Mouse (Mus musculus): ENCODE measurements around the gene Sft2d1. TPM values are rescaled to one million over a fixed set of nuclear protein-coding genes. Genes with fewer than 3 reads are reported as not detected.

Gene Sft2d1
- polyA plus RNA-seq, 1 experiment from 2014 or later = 165 TPM

DNA sequence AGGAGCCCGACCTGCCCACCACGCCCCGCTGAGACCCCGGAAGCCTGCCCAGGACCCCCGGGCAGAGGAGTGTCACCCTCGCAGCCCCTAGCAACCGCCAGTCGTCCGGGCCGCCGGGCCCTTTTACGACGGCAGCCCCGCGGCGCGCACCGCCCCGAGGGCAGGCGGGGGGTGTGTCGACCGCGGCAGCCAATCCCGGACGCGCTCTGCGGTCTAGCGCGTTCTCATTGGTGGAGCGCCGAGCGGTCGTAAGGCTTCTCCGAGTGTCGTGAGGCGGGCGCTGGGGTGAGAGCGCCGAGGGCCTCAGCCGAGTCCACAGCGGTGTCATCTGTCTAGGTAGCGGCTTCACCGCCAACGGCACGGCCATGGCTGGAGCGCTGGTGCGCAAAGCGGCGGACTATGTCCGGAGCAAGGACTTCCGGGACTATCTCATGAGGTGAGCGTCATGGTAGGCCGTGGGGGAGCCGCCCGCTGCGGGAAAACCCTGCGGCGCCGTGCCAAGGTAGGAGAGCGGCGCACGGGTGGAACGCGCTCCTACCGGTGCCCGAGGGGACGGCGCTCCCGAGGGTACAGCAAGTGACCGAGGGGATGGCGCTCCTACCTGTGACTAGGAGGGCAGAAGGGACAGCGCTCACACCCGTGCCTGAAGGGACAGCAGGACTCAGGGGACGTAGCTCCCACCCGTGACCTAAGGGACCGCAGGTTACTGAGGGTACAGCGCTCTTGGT, 27.2 kb upstream of the Sft2d1 start:
- ATAC-seq = peak; percentile 99
- under 1% methylated on average over 77 of the region's 77 CpGs for WGBS

DNA sequence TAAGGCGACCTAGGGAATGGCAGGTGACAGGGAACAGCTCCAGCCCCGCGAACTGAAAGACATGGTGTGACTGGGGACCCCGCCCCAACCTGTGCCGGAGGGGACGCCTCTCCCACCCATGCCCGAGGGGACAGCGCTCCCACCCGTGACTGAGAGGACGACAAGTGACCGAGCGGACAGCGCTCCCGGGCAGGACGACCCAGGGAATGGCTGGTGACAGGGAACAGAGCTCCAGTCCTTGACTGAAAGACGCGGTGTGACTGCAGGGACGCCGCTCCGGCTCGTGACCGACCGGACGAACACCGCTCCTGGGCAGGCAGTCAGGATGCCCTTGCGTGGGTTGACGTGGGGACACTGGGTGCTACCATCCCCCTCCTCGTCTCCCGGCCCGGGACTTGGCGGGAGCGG, 26.6 kb upstream of the Sft2d1 start:
- peak overlapping the region; percentile 90 for H3K4me3 ChIP-seq (replicated peaks; ENCODE audit: low read length)
- peaks cover 21% of the 10 kb centered on the region for H3K4me1 ChIP-seq (replicated peaks; ENCODE audit: control insufficient read depth, insufficient read depth, low read length)
- H3K27ac ChIP-seq (ENCODE audit: low read length) = no peak overlapping the region
- H3K4me2 ChIP-seq (ENCODE audit: low read length) = peak overlapping the region; percentile 98
- no peaks in the 10 kb centered on the region for H3K27me3 ChIP-seq (replicated peaks; ENCODE audit: control insufficient read depth, insufficient read depth, low read length)
- H3K9ac ChIP-seq (replicated peaks; ENCODE audit: low read depth, low read length) = peak overlapping the region; percentile 88
- no peaks in the 10 kb centered on the region for H3K9me3 ChIP-seq (ENCODE audit: control insufficient read depth, low read length)
- 0 out of 2 replicates have a peak, but pooled peaks have one; percentile 1 for ATAC-seq
- H3K36me3 ChIP-seq (ENCODE audit: control insufficient read depth, insufficient read depth) = no peaks in the 10 kb centered on the region
- WGBS = 0% methylated on average over 32 of the region's 32 CpGs

More for the DNA sequence above, 27.2 kb upstream of the Sft2d1 start:
- no peaks in the 10 kb centered on the region for H3K9me3 ChIP-seq (ENCODE audit: control insufficient read depth, low read length)
- H3K36me3 ChIP-seq (ENCODE audit: control insufficient read depth, insufficient read depth) = no peaks in the 10 kb centered on the region
- peaks cover 21% of the 10 kb centered on the region for H3K4me1 ChIP-seq (replicated peaks; ENCODE audit: control insufficient read depth, insufficient read depth, low read length)
- peak overlapping the region; percentile 94 for H3K27ac ChIP-seq (ENCODE audit: low read length)
- H3K9ac ChIP-seq (replicated peaks; ENCODE audit: low read depth, low read length) = peak overlapping the region; percentile 88
- H3K4me2 ChIP-seq (ENCODE audit: low read length) = peak overlapping the region; percentile 98
- no peaks in the 10 kb centered on the region for H3K27me3 ChIP-seq (replicated peaks; ENCODE audit: control insufficient read depth, insufficient read depth, low read length)
- H3K4me3 ChIP-seq (replicated peaks; ENCODE audit: low read length) = peak overlapping the region; percentile 90

GRCm38 (mm10) chr17:8285056-8285455, 25.8 kb upstream of the Sft2d1 start:
- H3K4me1 ChIP-seq (replicated peaks; ENCODE audit: control insufficient read depth, insufficient read depth, low read length) = peaks cover 21% of the 10 kb centered on the region
- peaks cover 5% of the 10 kb centered on the region; the same call in 1 of the 2 replicates for H3K36me3 ChIP-seq (ENCODE audit: control insufficient read depth, insufficient read depth)
- no peak overlapping the region for H3K9ac ChIP-seq (replicated peaks; ENCODE audit: low read depth, low read length)
- ATAC-seq = no peak
- peak overlapping the region; percentile 90 for H3K4me3 ChIP-seq (replicated peaks; ENCODE audit: low read length)
- peak overlapping the region; percentile 98 for H3K4me2 ChIP-seq (ENCODE audit: low read length)
- H3K27ac ChIP-seq (ENCODE audit: low read length) = no peak overlapping the region
- no peaks in the 10 kb centered on the region for H3K9me3 ChIP-seq (ENCODE audit: control insufficient read depth, low read length)
- H3K27me3 ChIP-seq (replicated peaks; ENCODE audit: control insufficient read depth, insufficient read depth, low read length) = no peaks in the 10 kb centered on the region
- 40% methylated on average over 8 of the region's 8 CpGs for WGBS

DNA sequence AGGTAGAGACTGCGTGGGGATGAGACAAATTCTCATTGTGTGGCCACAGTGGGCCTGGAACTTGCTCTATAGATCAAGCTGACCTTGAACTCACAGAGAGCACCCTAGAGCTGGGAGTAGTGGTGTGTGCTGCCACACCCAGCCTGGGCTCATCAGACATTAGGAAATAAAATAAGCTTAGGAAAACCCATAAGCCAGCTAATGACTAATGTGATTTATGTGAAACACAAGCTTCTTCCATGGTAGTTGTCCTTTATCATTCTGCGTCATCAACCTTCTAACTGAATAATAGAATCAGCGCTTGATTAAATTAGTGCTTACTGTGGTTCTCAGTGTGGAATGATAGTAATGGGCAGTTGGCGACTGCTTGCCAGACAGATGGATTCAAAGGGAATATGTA, 23.9 kb upstream of the Sft2d1 start:
- Histone ChIP-seq H3K9ac (replicated peaks; ENCODE audit: low read depth, low read length) (no peak overlapping the region), H3K9me3 (ENCODE audit: control insufficient read depth, low read length) (no peaks in the 10 kb centered on the region), H3K27me3 (replicated peaks; ENCODE audit: control insufficient read depth, insufficient read depth, low read length) (no peaks in the 10 kb centered on the region), H3K4me2 (ENCODE audit: low read length) (no peak overlapping the region), H3K4me1 (replicated peaks; ENCODE audit: control insufficient read depth, insufficient read depth, low read length) (peaks cover 21% of the 10 kb centered on the region), H3K27ac (ENCODE audit: low read length) (no peak overlapping the region), H3K36me3 (ENCODE audit: control insufficient read depth, insufficient read depth) (peaks cover 5% of the 10 kb centered on the region; the same call in 1 of the 2 replicates), H3K4me3 (replicated peaks; ENCODE audit: low read length) (no peak overlapping the region)
- WGBS = 80% methylated on average over 4 of the region's 4 CpGs
- ATAC-seq = no peak

DNA sequence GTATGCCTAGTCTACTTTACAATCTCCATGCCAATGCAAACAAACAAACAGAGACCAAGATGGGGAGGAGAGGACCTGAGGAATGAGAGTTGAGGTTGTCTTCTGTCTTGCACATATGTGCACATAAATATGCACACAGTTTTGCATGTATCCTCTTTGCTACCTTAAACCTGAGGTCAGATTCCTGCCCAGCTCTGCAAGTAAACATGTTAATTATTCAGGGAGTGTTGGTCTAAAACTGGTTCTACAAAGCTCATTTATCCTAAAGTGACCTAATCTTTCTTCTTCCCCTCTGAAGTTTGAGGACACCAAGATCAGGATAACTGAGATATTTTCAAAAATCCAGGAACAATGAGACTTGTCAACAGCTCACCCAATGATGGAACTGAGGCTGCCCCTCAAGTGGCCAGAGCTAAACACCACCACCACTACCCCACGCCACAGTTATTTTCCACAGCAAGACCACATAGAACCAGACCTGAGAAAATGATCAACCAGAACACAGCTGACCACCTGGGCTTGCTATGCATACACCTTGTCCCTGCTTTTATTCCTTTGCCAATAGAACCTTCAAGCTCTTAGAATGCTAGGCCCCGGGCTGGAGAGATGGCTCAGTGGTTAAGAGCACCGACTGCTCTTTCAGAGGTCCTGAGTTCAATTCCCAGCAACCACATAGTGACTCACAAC, 20.8 kb upstream of the Sft2d1 start:
- Histone ChIP-seq H3K27me3 (replicated peaks; ENCODE audit: control insufficient read depth, insufficient read depth, low read length) (no peaks in the 10 kb centered on the region), H3K9me3 (ENCODE audit: control insufficient read depth, low read length) (no peaks in the 10 kb centered on the region), H3K27ac (ENCODE audit: low read length) (no peak overlapping the region), H3K9ac (replicated peaks; ENCODE audit: low read depth, low read length) (no peak overlapping the region), H3K4me3 (replicated peaks; ENCODE audit: low read length) (no peak overlapping the region), H3K36me3 (ENCODE audit: control insufficient read depth, insufficient read depth) (peaks cover 8% of the 10 kb centered on the region), H3K4me1 (replicated peaks; ENCODE audit: control insufficient read depth, insufficient read depth, low read length) (peaks cover 6% of the 10 kb centered on the region), H3K4me2 (ENCODE audit: low read length) (no peak overlapping the region)
- WGBS = 94% methylated on average over 3 of the region's 3 CpGs
- no peak for ATAC-seq

- ATAC-seq = no peak
- no peak overlapping the region for H3K4me2 ChIP-seq (ENCODE audit: low read length)
- H3K36me3 ChIP-seq (ENCODE audit: control insufficient read depth, insufficient read depth) = peaks cover 8% of the 10 kb centered on the region
- H3K27ac ChIP-seq (ENCODE audit: low read length) = no peak overlapping the region
- no peaks in the 10 kb centered on the region for H3K27me3 ChIP-seq (replicated peaks; ENCODE audit: control insufficient read depth, insufficient read depth, low read length)
- H3K4me1 ChIP-seq (replicated peaks; ENCODE audit: control insufficient read depth, insufficient read depth, low read length) = peaks cover under 1% of the 10 kb centered on the region; the same call in 1 of the 2 replicates
- H3K9me3 ChIP-seq (ENCODE audit: control insufficient read depth, low read length) = no peaks in the 10 kb centered on the region
- no peak overlapping the region for H3K4me3 ChIP-seq (replicated peaks; ENCODE audit: low read length)
- H3K9ac ChIP-seq (replicated peaks; ENCODE audit: low read depth, low read length) = no peak overlapping the region
Measured at GRCm38 (mm10) chr17:8290736-8291135, 20.2 kb upstream of the Sft2d1 start.

DNA sequence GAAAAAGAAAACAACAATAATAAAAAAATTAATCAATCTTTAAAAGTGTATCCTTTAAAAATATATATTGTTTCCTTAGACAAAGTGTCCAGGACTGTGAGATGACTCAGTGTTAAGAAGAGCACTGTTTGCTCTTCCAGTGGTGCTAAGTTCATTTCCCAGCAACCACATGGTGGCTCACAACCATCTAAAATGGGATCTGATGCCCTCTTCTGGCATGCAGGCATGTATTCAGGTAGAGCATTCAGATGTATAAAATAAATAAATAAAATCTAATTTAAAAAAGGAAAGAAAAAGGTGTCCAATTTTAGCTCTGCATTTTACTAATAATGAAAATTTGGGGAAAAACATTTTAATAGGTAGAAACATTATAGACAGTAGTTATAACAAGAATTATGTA, 15.1 kb upstream of the Sft2d1 start:
- Histone ChIP-seq H3K9me3 (ENCODE audit: control insufficient read depth, low read length) (no peaks in the 10 kb centered on the region), H3K27ac (ENCODE audit: low read length) (no peak overlapping the region), H3K9ac (replicated peaks; ENCODE audit: low read depth, low read length) (no peak overlapping the region), H3K4me3 (replicated peaks; ENCODE audit: low read length) (no peak overlapping the region), H3K4me1 (replicated peaks; ENCODE audit: control insufficient read depth, insufficient read depth, low read length) (no peaks in the 10 kb centered on the region), H3K36me3 (ENCODE audit: control insufficient read depth, insufficient read depth) (peaks cover 3% of the 10 kb centered on the region; the same call in 1 of the 2 replicates), H3K4me2 (ENCODE audit: low read length) (no peak overlapping the region), H3K27me3 (replicated peaks; ENCODE audit: control insufficient read depth, insufficient read depth, low read length) (no peaks in the 10 kb centered on the region)
- ATAC-seq = no peak

GRCm38 (mm10) chr17:8296313-8296844, 14.5 kb upstream of the Sft2d1 start:
- Histone ChIP-seq H3K4me2 (ENCODE audit: low read length) (no peak overlapping the region), H3K36me3 (ENCODE audit: control insufficient read depth, insufficient read depth) (peaks cover 3% of the 10 kb centered on the region; the same call in 1 of the 2 replicates), H3K27ac (ENCODE audit: low read length) (no peak overlapping the region), H3K9ac (replicated peaks; ENCODE audit: low read depth, low read length) (no peak overlapping the region), H3K27me3 (replicated peaks; ENCODE audit: control insufficient read depth, insufficient read depth, low read length) (no peaks in the 10 kb centered on the region), H3K9me3 (ENCODE audit: control insufficient read depth, low read length) (no peaks in the 10 kb centered on the region), H3K4me1 (replicated peaks; ENCODE audit: control insufficient read depth, insufficient read depth, low read length) (no peaks in the 10 kb centered on the region), H3K4me3 (replicated peaks; ENCODE audit: low read length) (no peak overlapping the region)
- WGBS = 87% methylated on average over 9 of the region's 9 CpGs
- ATAC-seq = no peak

- H3K27ac ChIP-seq (ENCODE audit: low read length) = no peak overlapping the region
Measured at GRCm38 (mm10) chr17:8297746-8298145, 13.2 kb upstream of the Sft2d1 start.

More at GRCm38 (mm10) chr17:8297746-8298145, 13.2 kb upstream of the Sft2d1 start:
- no peak for ATAC-seq
- H3K4me1 ChIP-seq (replicated peaks; ENCODE audit: control insufficient read depth, insufficient read depth, low read length) = no peaks in the 10 kb centered on the region
- H3K4me3 ChIP-seq (replicated peaks; ENCODE audit: low read length) = no peak overlapping the region
- H3K36me3 ChIP-seq (ENCODE audit: control insufficient read depth, insufficient read depth) = peaks cover 3% of the 10 kb centered on the region; the same call in 1 of the 2 replicates
- H3K4me2 ChIP-seq (ENCODE audit: low read length) = no peak overlapping the region
- 89% methylated on average over 5 of the region's 5 CpGs for WGBS
- H3K9ac ChIP-seq (replicated peaks; ENCODE audit: low read depth, low read length) = no peak overlapping the region
- no peaks in the 10 kb centered on the region for H3K9me3 ChIP-seq (ENCODE audit: control insufficient read depth, low read length)
- H3K27me3 ChIP-seq (replicated peaks; ENCODE audit: control insufficient read depth, insufficient read depth, low read length) = no peaks in the 10 kb centered on the region
